Mouse (Mus musculus) neural tube, embryonic 15.5 days (tissue): Measurements from ENCODE around the gene Gm45837. TPM values are rescaled to one million over a fixed set of nuclear protein-coding genes. Genes with fewer than 3 reads are reported as not detected.

ENCODE experiments used
- ATAC-seq: fragments of 200-750 bp; cut with Nextera tagmentation; 2 replicates; pipeline ENCODE4 v1.8.0; 2017; ENCODE audit warnings: mild to moderate bottlenecking, moderate TSS enrichment, moderate library complexity; ENCODE audit not compliant: low FRiP score
- H3K27ac ChIP-seq: fragments of 300-500 bp; sonication (generic); replicated peaks from 2 replicates; pipeline ENCODE4 v1.5.1; 2015; ENCODE audit warnings: mild to moderate bottlenecking, inconsistent platforms
- H3K27me3 ChIP-seq: fragments of 300-500 bp; sonication (generic); replicated peaks from 2 replicates; pipeline ENCODE4 v1.6.1; 2015; ENCODE audit warnings: inconsistent platforms
- H3K36me3 ChIP-seq: fragments of 300-500 bp; sonication (generic); 2 replicates; pipeline ENCODE4 v1.6.1; 2015; ENCODE audit warnings: inconsistent platforms
- H3K4me1 ChIP-seq: fragments of 300-500 bp; sonication (generic); 2 replicates; pipeline ENCODE4 v1.6.1; 2015; ENCODE audit warnings: inconsistent platforms
- H3K4me2 ChIP-seq: fragments of 300-500 bp; sonication (generic); 2 replicates; pipeline ENCODE4 v1.6.1; 2015; ENCODE audit warnings: inconsistent platforms, mild to moderate bottlenecking, moderate library complexity
- H3K4me3 ChIP-seq: fragments of 300-500 bp; sonication (generic); replicated peaks from 2 replicates; pipeline ENCODE4 v1.5.1; 2015; ENCODE audit warnings: mild to moderate bottlenecking, inconsistent platforms
- H3K9ac ChIP-seq: fragments of 300-500 bp; sonication (generic); replicated peaks from 2 replicates; pipeline ENCODE4 v1.6.1; 2015; ENCODE audit warnings: mild to moderate bottlenecking, inconsistent platforms
- H3K9me3 ChIP-seq: fragments of 300-500 bp; sonication (generic); replicated peaks from 2 replicates; pipeline ENCODE4 v1.6.1; 2016; ENCODE audit warnings: inconsistent platforms
- WGBS: fragments of 180-500 bp; shearing (Covaris S2); methylation state at CpG from one replicate; pipeline ENCODE4 v1.1.7; 2015; ENCODE audit warnings: mixed read lengths; 5-methylcytosine and 5-hydroxymethylcytosine counted together
- polyA plus RNA-seq: library from polyadenylated mRNA; unstranded; fragments of >200 nt; fragmentation: Nextera tagmentation; extraction: Ambion mirVana; gene quantifications from 2 replicates; pipeline ENCODE4 v1.2.1, GENCODE M21; 2015

The Gm45837 gene
- polyA plus RNA-seq, 1 experiment from 2014 or later: 0.99 TPM

DNA sequence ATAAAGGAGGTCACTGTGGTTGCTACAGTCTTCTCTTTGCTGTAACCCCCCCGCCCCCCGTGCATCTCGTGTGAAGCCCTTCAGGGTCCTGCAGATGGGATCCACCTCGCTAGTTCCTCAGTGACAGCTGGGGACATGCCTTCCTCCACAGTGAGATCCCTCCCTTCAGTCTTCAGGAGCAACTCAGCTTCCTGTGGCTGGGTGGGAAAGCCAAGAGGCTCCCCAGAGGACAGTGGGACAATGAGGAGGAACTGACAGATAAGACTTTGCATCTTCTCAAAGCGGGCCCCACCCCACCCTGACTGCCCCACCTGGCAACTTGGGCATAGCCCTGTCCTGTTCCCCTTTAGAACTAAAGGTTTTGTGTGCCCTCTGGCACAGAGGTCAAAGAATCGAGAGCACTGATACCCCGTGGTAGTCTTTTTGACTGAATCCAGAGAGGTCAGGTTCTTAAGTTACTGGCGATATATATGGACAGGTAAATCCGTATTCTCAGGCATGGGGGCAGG lies 48.7 kb downstream of the Gm45837 start:
- no peak for ATAC-seq
- 82% methylated on average over 9 of the region's 9 CpGs for WGBS

DNA sequence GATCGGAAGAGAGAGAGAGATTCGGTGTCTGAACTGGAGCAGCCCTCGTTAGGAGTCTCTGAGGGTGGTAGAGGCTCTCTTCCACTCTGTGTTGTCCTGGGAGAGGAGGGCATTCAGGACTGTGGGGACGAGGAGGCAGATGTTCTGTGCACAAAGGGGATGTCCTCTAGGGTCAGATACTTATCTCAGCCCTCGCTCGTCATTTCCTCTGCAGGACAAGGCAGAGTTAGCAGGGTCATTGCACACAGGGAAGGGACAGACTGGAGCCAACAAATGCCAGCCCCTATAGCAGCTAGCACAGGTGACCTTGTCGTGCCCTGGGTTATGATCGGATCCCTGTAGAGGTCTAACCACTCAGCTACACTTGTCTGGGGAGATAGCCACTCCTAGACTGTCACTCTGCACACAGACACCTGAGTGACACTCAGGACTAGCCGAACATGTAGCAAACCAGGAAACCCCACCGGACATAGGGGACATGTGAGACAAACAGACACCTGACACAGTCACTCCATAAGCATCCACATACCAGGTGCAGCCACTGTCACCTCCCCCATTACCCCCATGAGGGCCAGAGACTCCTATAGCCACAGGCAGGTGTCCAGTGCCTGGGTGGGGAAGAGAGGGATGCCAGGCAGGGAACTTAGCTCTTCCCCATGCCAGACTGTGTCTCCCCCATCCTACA lies 49.4 kb downstream of the Gm45837 start:
- 56% methylated on average over 10 of the region's 10 CpGs for WGBS
- no peak overlapping the region for H3K9ac ChIP-seq
- H3K9me3 ChIP-seq: no peaks in the 10 kb centered on the region
- 0 out of 2 replicates have a peak, but pooled peaks have one; percentile 2 for ATAC-seq
- H3K4me3 ChIP-seq: no peak overlapping the region
- 0 out of 2 replicates have a peak, but pooled peaks cover 3% of the 10 kb centered on the region for H3K27me3 ChIP-seq
- no peak overlapping the region for H3K4me2 ChIP-seq
- no peak overlapping the region for H3K27ac ChIP-seq
- peaks cover 44% of the 10 kb centered on the region for H3K4me1 ChIP-seq
- H3K36me3 ChIP-seq: no peaks in the 10 kb centered on the region

More for the DNA sequence above, 48.7 kb downstream of the Gm45837 start:
- Histone ChIP-seq H3K9me3 (no peaks in the 10 kb centered on the region), H3K27me3 (0 out of 2 replicates have a peak, but pooled peaks cover 3% of the 10 kb centered on the region), H3K36me3 (no peaks in the 10 kb centered on the region), H3K4me2 (no peak overlapping the region), H3K9ac (no peak overlapping the region), H3K4me3 (no peak overlapping the region), H3K27ac (no peak overlapping the region), H3K4me1 (peaks cover 38% of the 10 kb centered on the region)

DNA sequence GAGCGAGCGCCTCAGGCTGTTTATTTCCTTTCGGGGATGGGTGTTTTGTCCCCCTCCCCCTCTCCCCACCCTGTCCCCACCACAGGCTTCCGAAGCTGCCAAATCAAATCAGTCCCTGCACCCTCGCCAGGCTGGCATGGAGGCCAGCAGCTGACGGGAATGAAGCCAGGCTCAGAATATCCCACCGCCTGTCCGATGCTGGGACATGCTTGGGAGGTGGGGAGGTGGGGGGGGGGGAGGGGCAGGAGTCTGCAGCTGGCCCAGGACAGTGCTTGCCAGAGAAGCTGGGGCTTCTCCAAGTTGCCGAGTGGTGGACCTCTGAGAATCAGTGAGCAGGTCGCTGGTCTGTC lies 49.9 kb downstream of the Gm45837 start:
- Histone ChIP-seq H3K36me3 (no peaks in the 10 kb centered on the region), H3K9me3 (no peaks in the 10 kb centered on the region), H3K27me3 (0 out of 2 replicates have a peak, but pooled peaks cover 3% of the 10 kb centered on the region), H3K4me2 (no peak overlapping the region), H3K9ac (no peak overlapping the region), H3K4me1 (peaks cover 49% of the 10 kb centered on the region), H3K4me3 (no peak overlapping the region), H3K27ac (no peak overlapping the region)
- ATAC-seq: peak; percentile 19; the same call in 1 of the 2 replicates
- 35% methylated on average over 10 of the region's 10 CpGs for WGBS

DNA sequence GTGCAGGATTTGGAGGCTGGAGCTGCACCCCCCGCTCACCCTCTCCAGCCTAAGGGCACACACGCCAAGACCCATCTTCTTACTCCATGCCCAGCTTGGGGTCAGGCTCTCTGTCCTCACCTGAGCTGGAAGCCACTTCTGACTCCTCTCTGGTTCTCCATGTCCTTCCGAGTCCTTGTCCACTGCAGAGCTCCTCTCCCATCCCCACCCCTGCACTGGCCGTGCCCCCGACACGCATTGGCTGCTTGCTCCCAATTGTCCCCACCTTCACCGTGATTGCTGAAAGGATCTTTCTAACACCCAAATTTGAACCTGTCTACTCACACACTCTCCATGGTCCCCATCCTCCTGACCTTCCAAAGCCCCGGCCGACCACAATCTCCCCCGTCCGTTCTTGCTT lies 50.9 kb downstream of the Gm45837 start:
- Histone ChIP-seq H3K4me3 (no peak overlapping the region), H3K36me3 (no peaks in the 10 kb centered on the region), H3K27ac (no peak overlapping the region), H3K4me2 (no peak overlapping the region), H3K9me3 (no peaks in the 10 kb centered on the region), H3K27me3 (0 out of 2 replicates have a peak, but pooled peaks cover 3% of the 10 kb centered on the region), H3K4me1 (peaks cover 51% of the 10 kb centered on the region), H3K9ac (no peak overlapping the region)
- 87% methylated on average over 11 of the region's 11 CpGs for WGBS
- ATAC-seq: no peak

DNA sequence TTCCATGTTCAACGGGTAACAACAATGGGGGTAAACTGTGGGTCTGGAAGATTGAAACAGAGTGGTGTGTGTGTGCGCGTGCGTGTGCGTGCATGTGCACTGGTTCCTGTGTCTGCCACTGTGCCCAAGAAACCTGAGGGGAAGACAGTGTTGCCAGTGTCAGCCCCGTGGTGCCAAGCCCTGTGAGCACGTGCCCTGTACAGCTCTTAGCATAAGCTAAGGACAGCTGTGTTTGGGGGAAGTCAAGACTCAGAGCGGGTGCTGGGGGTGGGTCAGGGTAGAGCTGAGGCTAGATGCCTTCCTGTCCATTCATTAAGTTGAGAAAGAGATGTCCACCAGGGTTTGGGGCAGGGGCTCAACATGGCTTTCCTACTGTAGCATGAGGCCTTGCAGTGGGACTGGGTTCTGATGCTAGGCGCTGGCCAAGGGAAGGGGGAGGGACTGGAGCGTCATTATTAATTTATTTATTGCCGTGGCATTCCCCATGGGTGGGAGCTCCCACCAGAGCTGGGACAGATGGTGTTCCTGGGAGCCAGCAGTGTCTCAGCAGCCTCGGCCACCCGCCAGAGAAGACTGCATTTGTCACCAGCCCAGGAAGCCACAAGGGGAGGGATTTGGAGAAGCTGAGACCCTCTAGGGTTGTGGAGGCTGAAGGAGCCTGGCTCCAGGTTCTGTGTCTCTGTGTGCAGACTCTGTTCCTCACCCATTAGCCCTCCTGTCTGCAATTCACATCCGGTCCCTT lies 51.8 kb downstream of the Gm45837 start:
- 57% methylated on average over 14 of the region's 14 CpGs for WGBS
- H3K4me2 ChIP-seq: no peak overlapping the region
- no peak for ATAC-seq

DNA sequence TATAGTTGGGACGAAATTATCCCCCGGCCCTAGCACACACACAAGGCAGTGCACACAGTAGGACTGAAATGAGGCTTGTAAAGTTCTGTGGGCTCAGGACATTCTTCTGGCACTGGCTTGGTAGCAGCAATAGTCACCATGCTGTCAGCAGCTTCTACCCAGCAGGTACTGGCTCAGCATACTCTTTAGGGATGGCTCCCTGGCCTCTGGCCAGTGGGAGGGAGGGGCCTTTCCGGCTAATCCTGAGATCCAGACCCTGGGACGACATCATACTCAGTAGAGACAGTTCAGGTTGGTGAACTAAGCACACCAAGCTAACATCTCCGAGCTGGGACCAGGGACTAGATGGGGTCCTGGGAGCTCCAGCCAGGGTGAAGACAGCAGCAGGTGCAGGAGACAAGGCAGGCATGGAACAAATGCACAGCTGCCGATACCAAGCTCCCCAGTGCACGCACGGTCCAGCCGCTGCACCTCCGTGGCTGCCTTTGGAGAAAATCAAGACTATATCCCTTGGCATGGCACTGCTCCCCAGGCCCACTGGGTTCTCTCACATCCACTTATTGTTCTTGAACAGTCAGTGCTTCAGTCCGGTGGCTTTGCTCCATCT lies 53.1 kb downstream of the Gm45837 start:
- 70% methylated on average over 11 of the region's 11 CpGs for WGBS
- Histone ChIP-seq H3K9ac (no peak overlapping the region), H3K4me1 (peaks cover 42% of the 10 kb centered on the region), H3K4me3 (no peak overlapping the region), H3K27me3 (no peaks in the 10 kb centered on the region), H3K9me3 (no peaks in the 10 kb centered on the region), H3K27ac (no peak overlapping the region), H3K36me3 (no peaks in the 10 kb centered on the region), H3K4me2 (no peak overlapping the region)
- ATAC-seq: no peak

More for the DNA sequence above, 51.8 kb downstream of the Gm45837 start:
- H3K36me3 ChIP-seq: no peaks in the 10 kb centered on the region
- H3K4me3 ChIP-seq: no peak overlapping the region
- peaks cover 44% of the 10 kb centered on the region for H3K4me1 ChIP-seq
- H3K27me3 ChIP-seq: no peaks in the 10 kb centered on the region
- H3K27ac ChIP-seq: no peak overlapping the region
- H3K9me3 ChIP-seq: no peaks in the 10 kb centered on the region
- no peak overlapping the region for H3K9ac ChIP-seq

DNA sequence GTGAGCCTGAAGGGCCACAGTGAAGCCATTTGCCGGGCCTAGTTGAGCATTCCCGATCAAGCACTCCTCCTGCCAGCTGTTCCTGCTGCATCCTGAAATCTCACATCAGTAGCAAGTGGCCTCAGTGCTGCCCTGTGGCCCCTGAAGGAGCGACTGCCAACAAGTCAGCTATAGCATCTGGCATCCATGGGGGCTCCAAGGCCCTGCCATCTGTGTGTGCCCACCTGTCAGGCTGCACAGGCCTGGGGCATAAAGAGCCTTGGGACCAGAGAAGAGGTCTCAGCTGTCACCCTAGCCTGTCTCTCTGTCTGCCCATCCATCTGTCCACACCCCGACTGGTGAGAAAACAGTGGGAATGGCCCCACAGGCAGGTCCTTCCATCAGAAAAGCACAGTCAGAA lies 54.2 kb downstream of the Gm45837 start:
- H3K9me3 ChIP-seq: no peaks in the 10 kb centered on the region
- no peak overlapping the region for H3K4me2 ChIP-seq
- no peak overlapping the region for H3K9ac ChIP-seq
- ATAC-seq: no peak
- 53% methylated on average over 4 of the region's 4 CpGs for WGBS
- H3K27me3 ChIP-seq: no peaks in the 10 kb centered on the region
- H3K4me1 ChIP-seq: peaks cover 39% of the 10 kb centered on the region
- no peak overlapping the region for H3K4me3 ChIP-seq
- no peak overlapping the region; the same call in 1 of the 2 replicates for H3K27ac ChIP-seq
- no peaks in the 10 kb centered on the region for H3K36me3 ChIP-seq

DNA sequence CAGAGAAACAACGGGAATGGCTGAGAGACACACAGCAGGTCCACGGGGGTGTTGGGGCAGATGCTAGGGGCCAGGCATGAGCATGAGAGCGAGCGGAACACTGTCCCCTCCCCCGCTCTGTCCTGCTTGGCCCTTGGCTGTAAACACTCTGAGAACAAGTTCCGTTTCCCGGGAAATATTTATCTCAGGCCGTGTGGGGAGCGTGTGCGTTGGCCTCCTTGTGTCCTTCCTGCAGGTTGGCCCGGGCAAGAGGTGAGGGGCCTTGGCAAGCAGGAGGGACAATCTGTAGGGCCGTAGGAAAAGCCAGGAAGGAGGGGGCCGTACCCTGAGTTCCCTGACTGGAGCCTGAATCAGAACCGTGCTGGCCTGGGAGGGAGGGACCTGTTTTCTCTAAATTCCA lies 54.7 kb downstream of the Gm45837 start:
- no peak overlapping the region for H3K4me3 ChIP-seq
- no peaks in the 10 kb centered on the region for H3K27me3 ChIP-seq
- 65% methylated on average over 14 of the region's 14 CpGs for WGBS
- no peaks in the 10 kb centered on the region for H3K9me3 ChIP-seq
- no peak overlapping the region for H3K9ac ChIP-seq
- H3K36me3 ChIP-seq: no peaks in the 10 kb centered on the region
- H3K4me1 ChIP-seq: peaks cover 34% of the 10 kb centered on the region
- H3K27ac ChIP-seq: no peak overlapping the region; the same call in 1 of the 2 replicates
- no peak overlapping the region for H3K4me2 ChIP-seq
- no peak for ATAC-seq

DNA sequence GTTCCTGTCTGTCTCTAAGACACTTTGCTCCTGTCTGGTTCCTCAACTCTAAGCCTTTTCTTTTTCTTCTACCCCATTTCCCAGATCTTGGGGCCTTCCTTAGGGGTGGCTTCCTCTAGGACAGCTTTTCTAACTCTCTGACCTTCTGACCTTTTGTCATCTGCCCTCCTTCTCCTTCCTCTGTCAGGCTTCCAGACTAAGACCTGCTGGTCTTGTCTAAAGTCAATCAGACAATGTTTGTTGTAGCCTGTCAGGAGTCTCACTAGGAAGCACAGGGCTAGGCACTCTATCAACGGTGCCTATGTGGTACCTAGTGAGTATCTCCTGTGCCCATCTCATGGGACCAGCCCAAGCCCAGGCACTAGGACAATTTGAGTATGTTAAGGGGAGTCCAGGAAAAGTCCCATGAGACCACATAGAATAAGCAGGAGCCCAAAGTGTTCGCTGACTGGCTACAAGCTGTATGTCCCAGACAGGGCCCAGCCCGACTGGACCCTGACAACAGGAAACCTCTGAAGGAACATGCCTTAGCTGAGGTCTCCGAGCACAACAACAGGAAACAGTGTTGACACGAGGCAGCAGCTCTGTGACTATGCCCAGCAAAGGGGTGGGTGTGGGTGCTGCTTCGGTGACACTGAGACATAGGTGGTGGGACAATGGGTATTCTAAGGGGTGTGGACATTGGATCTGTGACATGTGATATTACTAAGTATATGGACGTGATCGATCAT lies 55.3 kb downstream of the Gm45837 start:
- Histone ChIP-seq H3K27me3 (no peaks in the 10 kb centered on the region), H3K4me1 (peaks cover 29% of the 10 kb centered on the region), H3K4me2 (no peak overlapping the region), H3K9ac (no peak overlapping the region), H3K36me3 (no peaks in the 10 kb centered on the region), H3K27ac (no peak overlapping the region), H3K4me3 (no peak overlapping the region), H3K9me3 (no peaks in the 10 kb centered on the region)
- ATAC-seq: no peak
- 90% methylated on average over 8 of the region's 8 CpGs for WGBS

DNA sequence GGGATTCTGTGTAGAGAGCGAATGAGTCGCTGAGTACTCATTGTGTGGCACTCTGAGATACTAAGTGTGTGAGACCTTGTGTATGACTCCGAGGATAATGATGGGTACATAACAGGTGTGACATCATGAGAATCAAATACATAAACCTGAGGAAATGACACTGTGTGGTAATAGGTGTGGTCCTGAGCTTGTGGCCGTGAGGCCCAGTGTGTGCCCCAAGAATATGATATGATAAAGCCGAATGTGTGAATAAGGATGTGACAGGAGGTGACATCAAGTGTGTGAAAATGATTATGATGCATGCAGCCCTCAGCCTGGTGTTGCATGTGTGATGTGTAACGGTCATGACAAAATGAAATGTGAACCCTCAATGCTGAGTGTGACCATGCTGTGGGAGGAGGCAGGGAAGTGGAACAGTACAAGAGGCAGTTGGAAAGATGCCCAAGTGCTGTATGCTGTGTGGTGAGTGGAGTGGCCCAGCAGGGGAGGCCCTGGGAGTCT lies 55.9 kb downstream of the Gm45837 start:
- peaks cover 30% of the 10 kb centered on the region for H3K4me1 ChIP-seq
- H3K9me3 ChIP-seq: no peaks in the 10 kb centered on the region
- no peaks in the 10 kb centered on the region for H3K27me3 ChIP-seq
- H3K9ac ChIP-seq: no peak overlapping the region
- H3K36me3 ChIP-seq: no peaks in the 10 kb centered on the region
- no peak overlapping the region for H3K4me3 ChIP-seq
- H3K27ac ChIP-seq: 0 out of 2 replicates have a peak overlapping the region, but pooled peaks have one; percentile 5
- WGBS: 88% methylated on average over 6 of the region's 6 CpGs
- ATAC-seq: no peak
- no peak overlapping the region for H3K4me2 ChIP-seq

DNA sequence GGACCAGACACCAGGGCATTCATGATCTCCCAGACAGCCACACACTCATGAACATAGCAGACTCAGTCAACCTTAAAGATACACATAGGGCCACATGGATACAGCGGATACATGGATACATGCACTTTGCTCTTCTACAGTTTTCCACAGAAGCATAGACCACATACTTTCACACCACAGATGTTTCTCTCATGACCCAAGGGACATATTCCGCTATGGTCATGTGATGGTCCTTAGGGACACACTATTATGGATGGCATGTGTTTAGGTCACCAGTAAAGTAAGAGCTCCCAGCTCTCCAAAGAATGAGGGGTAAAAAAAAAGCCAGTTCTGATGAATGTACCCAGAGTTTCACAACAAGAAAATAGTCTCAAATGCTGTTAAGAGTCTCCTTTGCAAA lies 60.7 kb downstream of the Gm45837 start:
- H3K36me3 ChIP-seq: no peaks in the 10 kb centered on the region
- ATAC-seq: no peak
- H3K4me1 ChIP-seq: peaks cover 11% of the 10 kb centered on the region
- WGBS: 87% methylated on average over 2 of the region's 2 CpGs
- no peak overlapping the region for H3K4me2 ChIP-seq
- H3K9ac ChIP-seq: no peak overlapping the region
- no peak overlapping the region for H3K4me3 ChIP-seq
- H3K27me3 ChIP-seq: no peaks in the 10 kb centered on the region; the same call in 1 of the 2 replicates
- H3K9me3 ChIP-seq: no peaks in the 10 kb centered on the region
- H3K27ac ChIP-seq: 0 out of 2 replicates have a peak overlapping the region, but pooled peaks have one; percentile 28
